Mouse (Mus musculus) R1 (cell line): Measurements from ENCODE around the gene Irf2bp2.
"Not testable (repeated sequence)": the region's sequence is repeated elsewhere in the genome, so short reads cannot be mapped to it uniquely, and the experiment has no call there.

Source experiments
- DNase-seq: peaks from one replicate; pipeline ENCODE4 v3.0.0-alpha.2; 2018; ENCODE audit warnings: low read depth, low spot score

Gene Irf2bp2

GRCm38 (mm10) chr8:126602641-126603040 lies 8.9 kb upstream of the Irf2bp2 start:
- no peak for DNase-seq

DNA sequence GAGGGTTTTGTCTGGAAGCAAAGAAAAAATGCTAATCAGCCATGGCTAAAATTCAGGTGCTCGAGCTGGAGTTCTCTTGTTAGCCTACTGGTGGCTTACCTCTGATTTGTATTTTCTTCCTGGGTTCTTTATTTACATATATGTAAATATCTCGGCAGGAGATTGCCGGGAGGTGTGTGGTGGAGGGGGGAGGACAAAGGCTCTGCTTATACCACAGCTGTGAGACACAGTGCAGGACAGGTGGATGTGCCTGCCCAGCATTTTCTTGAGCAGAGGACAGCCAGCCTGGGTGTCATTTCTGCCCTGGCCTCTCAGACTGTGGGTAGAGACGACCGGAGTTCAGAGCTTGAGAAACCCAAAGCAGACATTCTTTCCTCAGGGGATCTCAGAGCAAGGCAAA lies 7.5 kb upstream of the Irf2bp2 start:
- peak; percentile 87 for DNase-seq

DNA sequence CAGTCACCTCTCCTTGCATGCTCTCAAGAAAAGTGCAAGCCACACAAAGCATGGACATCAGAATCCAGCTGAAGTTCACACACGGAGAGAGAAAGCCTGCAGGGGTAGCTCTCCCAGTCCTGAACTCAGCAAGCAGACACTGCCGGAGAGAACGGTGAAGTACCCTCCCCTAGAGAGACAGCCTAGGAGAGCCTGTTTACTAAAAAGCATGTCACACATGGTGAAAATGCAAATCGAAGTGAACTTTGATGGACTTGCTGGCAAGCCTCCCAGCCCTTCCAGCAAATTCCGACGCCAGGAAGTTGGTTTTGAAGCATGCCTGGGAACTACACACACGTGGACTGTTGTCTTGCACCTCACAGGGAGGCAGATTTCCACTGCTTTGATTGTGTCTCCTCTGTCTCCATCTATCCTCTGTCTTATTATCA lies 7.0 kb upstream of the Irf2bp2 start:
- DNase-seq, result peak; percentile 83

DNA sequence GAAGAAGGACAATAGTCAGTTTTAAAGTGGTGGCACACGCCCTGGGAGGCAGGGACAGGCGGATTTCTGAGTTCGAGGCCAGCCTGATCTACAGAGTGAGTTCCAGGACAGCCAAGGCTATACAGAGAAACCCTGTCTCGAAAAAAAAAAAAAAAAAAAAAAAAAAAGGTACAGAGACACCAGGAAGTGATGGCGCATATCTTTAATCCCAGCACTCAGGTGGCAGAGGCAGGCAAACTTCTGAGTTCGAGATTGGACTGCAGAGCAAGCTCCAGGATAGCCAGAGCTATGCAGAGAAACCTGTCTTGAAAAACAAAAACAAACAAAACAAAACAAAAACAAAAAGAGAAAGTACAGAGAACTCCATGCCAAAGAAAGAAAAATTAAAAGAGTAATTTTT lies 6.6 kb upstream of the Irf2bp2 start:
- not testable (repeated sequence) for DNase-seq

DNA sequence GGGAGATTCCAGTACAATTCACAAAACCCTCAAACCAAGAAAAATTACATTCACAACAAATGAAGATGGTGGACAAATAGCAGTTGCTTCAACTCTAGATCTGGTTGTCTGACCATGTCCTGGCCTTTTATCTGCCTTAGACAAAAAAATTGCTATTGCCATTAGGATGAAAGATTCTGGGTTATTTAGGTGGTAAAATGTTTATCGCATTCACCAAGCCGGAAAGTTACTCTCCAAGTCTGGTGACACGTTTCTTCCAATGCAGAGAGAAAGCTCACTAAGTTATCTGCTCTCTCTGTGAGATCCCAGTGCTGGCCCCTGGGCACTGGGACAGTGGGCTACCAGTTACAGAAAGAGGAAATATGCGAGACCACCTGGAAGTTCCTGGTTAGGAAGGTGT lies 5.5 kb upstream of the Irf2bp2 start:
- DNase-seq, result no peak

DNA sequence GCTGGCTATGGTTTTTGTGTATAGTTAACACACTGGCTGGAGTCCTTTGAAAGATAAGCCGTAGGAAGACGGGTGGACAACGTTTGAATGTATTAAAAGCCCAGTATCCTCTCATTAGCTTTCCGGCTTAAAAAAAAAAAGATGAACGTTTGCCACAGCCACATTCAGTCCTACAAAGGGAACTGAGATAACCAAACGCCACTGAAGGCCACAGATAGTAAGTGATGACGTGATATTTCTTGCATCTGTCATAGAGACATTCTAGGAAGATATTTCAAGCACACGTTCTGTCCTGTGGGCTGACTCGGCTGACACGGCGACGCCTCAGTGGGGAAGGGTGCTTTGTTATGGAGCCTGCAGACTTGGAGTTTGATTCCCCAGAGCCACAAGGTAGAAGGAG lies 4.4 kb upstream of the Irf2bp2 start:
- DNase-seq, result no peak

DNA sequence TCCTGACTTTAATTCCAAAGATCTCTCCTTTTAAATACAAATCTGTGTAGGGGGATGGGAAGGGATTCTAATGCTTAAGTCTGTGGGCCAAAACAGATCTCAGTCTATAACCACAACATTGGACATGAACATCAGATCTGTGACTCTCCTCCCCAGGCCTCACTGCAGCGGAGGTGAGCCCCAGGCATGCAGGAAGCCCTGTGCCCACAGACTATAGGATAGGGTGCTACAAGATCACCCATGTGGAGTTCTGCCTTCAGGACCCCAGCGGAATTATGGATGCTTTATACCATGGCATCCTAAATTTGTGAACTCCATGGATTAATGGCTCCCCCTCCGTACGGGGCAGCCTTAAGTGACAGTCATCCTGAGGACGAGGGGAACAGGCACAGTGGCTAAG lies 2.9 kb upstream of the Irf2bp2 start:
- no peak for DNase-seq

GRCm38 (mm10) chr8:126596097-126596634 lies 2.4 kb upstream of the Irf2bp2 start:
- DNase-seq, result peak; percentile 68

- DNase-seq, result no peak
Measured at GRCm38 (mm10) chr8:126595204-126596061, 1.6 kb upstream of the Irf2bp2 start.

GRCm38 (mm10) chr8:126594481-126595000 lies 755 bp upstream of the Irf2bp2 start:
- DNase-seq, result peak; percentile 97

DNA sequence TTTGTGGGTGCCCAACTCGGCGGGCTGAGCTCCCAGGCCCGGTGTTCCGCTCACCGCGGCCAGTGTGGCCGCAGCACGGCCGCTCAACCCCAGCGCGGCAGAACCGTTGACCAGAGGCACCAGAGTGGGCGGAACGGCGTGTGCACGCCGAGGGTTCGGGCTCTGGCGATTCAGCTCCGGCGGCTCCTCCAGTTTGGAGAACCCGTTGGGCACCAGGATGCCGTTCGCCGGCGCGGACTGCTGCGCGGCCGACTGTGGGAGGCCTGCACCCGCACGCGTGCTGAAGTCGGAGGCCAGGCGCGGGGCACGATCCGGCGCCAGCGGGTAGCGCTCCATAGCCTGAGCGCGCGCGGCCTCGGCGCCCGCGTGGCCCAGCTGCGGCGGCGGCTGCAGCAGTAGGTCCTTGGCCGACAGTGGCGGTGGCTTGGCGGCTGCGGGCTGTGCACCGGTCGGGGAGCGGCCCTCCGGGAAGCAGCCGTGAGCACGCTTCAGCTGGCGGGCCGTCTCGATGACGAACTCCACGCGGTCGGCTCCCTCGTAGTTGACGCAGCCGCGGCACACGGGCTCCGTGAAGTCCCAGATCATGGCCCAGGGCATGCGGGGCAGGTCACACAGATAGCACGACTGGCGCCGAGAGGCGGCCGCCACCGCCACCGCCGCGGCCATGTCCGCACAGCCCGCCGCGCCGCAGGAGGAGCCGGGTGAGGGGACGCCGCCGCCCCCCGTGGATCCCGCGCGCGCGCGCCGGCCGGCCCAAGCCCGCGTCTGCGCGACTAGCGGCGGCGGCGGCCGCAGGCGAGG lies 815 bp downstream of the Irf2bp2 start:
- peak; percentile 55 for DNase-seq

- DNase-seq, result no peak
Measured at GRCm38 (mm10) chr8:126592381-126592770, 1.4 kb downstream of the Irf2bp2 start.

- DNase-seq, result peak; percentile 65
Measured at GRCm38 (mm10) chr8:126591821-126592268, 1.9 kb downstream of the Irf2bp2 start.

DNA sequence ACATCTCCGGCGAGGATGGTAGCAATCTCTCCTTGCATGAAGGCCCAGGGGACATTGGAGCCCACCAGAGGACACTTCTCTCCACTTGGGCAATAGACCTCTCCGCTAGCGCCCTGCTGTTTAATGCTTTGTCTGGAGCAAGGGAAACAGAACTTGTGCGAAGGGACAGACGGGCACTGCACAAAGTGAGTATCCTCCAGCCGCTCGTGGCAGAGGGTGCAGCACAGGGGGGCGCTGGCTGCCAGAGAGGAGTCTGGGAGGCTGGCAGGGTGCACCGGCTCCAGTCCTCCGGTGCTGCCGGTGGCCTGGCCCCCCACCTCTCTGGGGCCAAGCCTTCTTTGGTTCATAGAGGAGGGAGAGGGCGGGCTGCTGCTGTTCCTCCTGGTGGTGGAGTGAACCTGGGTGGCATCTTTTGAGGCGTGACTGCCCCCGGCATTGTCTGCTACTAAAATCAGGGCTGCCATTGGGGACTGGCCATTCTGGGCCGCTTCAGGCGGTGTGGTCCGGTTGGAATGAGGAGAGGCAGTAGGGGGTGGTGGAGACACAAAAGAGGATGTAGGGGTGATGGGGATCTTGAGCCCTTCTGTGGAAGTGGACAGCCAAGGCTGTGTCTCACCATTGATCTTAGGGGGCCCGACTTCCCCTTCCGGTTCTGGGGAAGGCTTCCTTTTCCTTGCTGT lies 2.5 kb downstream of the Irf2bp2 start:
- DNase-seq, result no peak

DNA sequence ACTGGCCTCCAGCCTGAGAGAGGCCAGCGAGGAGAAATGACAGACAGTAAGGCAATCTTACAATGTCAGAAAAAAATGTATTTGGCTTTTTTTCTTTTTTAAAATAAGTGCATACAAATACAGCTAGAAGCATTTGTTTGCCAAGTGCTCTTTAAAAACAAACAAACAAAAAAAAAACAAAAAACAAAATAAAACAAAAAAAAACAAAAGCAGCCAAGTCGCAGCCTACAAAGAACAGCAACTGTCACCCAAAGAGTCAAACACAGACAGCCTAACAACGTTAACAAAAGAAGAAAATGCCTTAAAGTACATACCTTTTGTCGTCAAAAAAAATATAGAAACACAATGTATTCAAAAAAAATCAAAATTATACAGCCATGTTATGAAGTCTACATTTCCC lies 3.2 kb downstream of the Irf2bp2 start:
- no peak for DNase-seq

- no peak for DNase-seq
Measured at GRCm38 (mm10) chr8:126590024-126590529, 3.7 kb downstream of the Irf2bp2 start.

DNA sequence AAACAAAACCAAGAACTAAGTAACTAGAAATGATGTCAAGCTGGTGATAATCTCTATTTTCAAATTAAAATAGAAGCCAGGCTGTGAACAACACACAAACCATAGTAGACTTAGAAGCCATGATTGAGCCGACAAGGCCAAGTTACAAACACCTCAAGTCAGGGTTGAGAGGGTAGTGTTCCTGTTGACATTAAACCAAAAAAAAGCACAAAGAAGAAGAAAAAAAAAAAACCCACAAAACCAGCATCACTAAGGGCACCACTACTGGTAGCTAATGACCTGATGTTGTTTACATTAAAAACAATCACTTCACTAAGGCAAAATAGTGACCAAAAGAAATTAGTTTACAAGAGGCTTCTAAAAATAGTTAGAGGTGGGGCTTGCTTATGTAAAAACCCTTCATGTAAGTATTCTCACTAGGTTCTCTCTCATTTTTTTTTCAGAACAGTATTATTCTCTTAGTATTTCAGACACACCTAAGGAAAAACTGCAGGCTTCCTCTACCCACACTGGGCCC lies 4.2 kb downstream of the Irf2bp2 start:
- no peak for DNase-seq

- DNase-seq, result no peak
Measured at GRCm38 (mm10) chr8:126588636-126589506, 4.9 kb downstream of the Irf2bp2 start.

DNA sequence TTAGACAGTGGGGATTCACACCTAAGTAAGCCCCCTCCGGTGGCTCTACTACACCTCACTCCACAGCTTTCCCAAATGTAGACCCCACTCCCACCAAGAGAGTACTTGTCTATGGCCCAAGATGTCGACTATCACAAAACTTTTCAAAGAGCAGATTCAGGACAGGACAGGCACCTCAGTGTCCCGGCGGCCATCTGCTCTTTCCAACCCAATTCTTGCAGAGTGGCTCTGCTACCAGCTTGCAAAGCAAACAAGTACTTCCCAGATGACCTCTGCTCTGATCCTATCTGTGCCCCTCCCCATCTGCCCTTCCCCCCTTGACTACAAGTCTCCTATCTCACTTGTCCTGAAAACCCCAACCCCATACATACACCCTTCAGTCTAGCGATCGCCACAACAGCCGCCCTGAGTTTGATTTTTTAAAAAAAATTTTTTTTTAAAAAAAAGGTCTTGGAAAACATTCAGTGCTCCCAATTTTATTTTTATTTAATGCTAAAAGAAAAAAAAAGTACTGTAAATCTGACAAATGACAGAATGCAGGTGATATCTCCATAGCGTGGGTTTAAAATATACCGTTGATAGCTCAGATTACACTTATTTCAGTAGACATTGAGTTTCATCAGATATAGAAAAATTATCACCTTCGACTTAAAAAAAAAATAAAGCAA lies 5.8 kb downstream of the Irf2bp2 start:
- DNase-seq, result no peak
